14 mouse cellular contexts compared by ENCODE assay signal in genomic region chr10:78143727-78144505, GRCm38 (mm10). TPM values are rescaled to one million over a fixed set of nuclear protein-coding genes. Genes with fewer than 3 reads are reported as not detected.
DNase-seq lines count a peak whose midpoint lies in the region; ATAC-seq and TF ChIP-seq lines count a peak whose summit lies in the region.
"Had no signal": no experiment of that assay in that cellular context is flagged by ENCODE, and none has a peak within 500 bp of the region (broad histone marks: within the 10 kb centered on the region; RNA-seq: fewer than 3 reads in every experiment).

No protein-coding gene starts in this region.

- no peak for TF ChIP-seq CTCF in gastrocnemius, adult 2 months (IDR thresholded peaks at IDR 0.05)
- TF ChIP-seq CTCF in bone marrow macrophage, adult 2 months (IDR thresholded peaks at IDR 0.05; ENCODE audit: low read depth, low read length): no peak

- no peak for TF ChIP-seq POLR2A in bone marrow macrophage, adult 2 months (IDR thresholded peaks at IDR 0.05; ENCODE audit: borderline replicate concordance, low read depth, low read length)

- H3K4me2 ChIP-seq in hindbrain, embryonic 16.5 days (ENCODE audit: low read length): no peak overlapping the region
- H3K4me2 ChIP-seq: limb, embryonic 15.5 days had no signal

- WGBS in hindbrain, embryonic 16.5 days: 48% methylated on average over 8 of the region's 8 CpGs

- peak overlapping the region; percentile 46 for H3K27ac ChIP-seq in gastrocnemius, adult 2 months
- peak overlapping the region; percentile 25; the same call in 1 of the 2 replicates for H3K27ac ChIP-seq in bone marrow macrophage, adult 2 months (ENCODE audit: insufficient read depth, low read depth, low read length)
- H3K27ac ChIP-seq in hindbrain, embryonic 16.5 days (ENCODE audit: low read depth, low read length): no peak overlapping the region
- H3K27ac ChIP-seq: limb, embryonic 15.5 days had no signal

- intact Hi-C loops in gastrocnemius, adult 2 months (cut with DNase I): no loop called here
- intact Hi-C loops in left cerebral cortex, postnatal 4 days (cut with DNase I): no loop called here
- intact Hi-C loops in left cerebral cortex, postnatal 36 days (cut with DNase I): no loop called here

- H3K9me3 ChIP-seq in hindbrain, embryonic 16.5 days (ENCODE audit: control insufficient read depth, low read length): no peaks in the 10 kb centered on the region
- H3K9me3 ChIP-seq: G1E; limb, embryonic 15.5 days had no signal

- H3K27me3 ChIP-seq in hindbrain, embryonic 16.5 days (replicated peaks; ENCODE audit: control insufficient read depth, insufficient read depth, low read length): no peaks in the 10 kb centered on the region
- H3K27me3 ChIP-seq: limb, embryonic 15.5 days had no signal

- peaks cover 41% of the 10 kb centered on the region for H3K4me1 ChIP-seq in bone marrow macrophage, adult 2 months (ENCODE audit: control insufficient read depth, insufficient read depth, low read length)
- H3K4me1 ChIP-seq in hindbrain, embryonic 16.5 days (ENCODE audit: control insufficient read depth, insufficient read depth, low read depth, low read length): no peaks in the 10 kb centered on the region

- H3K9ac ChIP-seq in hindbrain, embryonic 16.5 days (ENCODE audit: low read depth, low read length): no peak overlapping the region
- H3K9ac ChIP-seq: limb, embryonic 15.5 days had no signal

- H3K4me3 ChIP-seq in gastrocnemius, adult 2 months: no peak overlapping the region
- H3K4me3 ChIP-seq in bone marrow macrophage, adult 2 months (ENCODE audit: insufficient read depth, low read length): no peak overlapping the region
- no peak overlapping the region for H3K4me3 ChIP-seq in hindbrain, embryonic 16.5 days (ENCODE audit: low read length)
- H3K4me3 ChIP-seq: limb, embryonic 15.5 days had no signal

- no peaks in the 10 kb centered on the region for H3K36me3 ChIP-seq in hindbrain, embryonic 16.5 days (ENCODE audit: control insufficient read depth, insufficient read depth, low read length)
- H3K36me3 ChIP-seq: G1E; limb, embryonic 15.5 days had no signal

- no peak for ATAC-seq in hindbrain, embryonic 16.5 days

- no peak for DNase-seq in gastrocnemius, adult 2 months
- no peak for DNase-seq in gastrocnemius, postnatal 25 days
- peak; percentile 62 to 76 for DNase-seq in left cerebral cortex, adult 18-20 months (ENCODE audit: low spot score in 2 of 2)
- no peak for DNase-seq in left cerebral cortex, postnatal 4 days
- DNase-seq in left cerebral cortex, postnatal 36 days (ENCODE audit: low spot score in 2 of 2): peak; percentile 55 to 60
- DNase-seq in adrenal gland, postnatal 14 days: no peak
- DNase-seq: embryo, embryonic 11 days; gastrocnemius, postnatal 10 days; heart, postnatal 36 days; retina, postnatal 1 day had no signal

RNA-seq across cellular contexts. Expression of gene D10Jhu81e, which starts 25.7 kb away (rescaled TPM):
- 100 to 1,000 TPM; 231 to 289 TPM for total RNA-seq in gastrocnemius, adult 2 months (2021)
- 100 to 1,000 TPM; 225 to 235 TPM for total RNA-seq in gastrocnemius, postnatal 25 days (2021)
- total RNA-seq in left cerebral cortex, adult 18-20 months (2021): 100 to 1,000 TPM; 112 to 114 TPM
- total RNA-seq in left cerebral cortex, postnatal 4 days (2021): 10 to 100 TPM; 52.6 to 59.3 TPM
- 31.2 and 33.4 TPM in 2 replicates for polyA plus RNA-seq in bone marrow macrophage, adult 2 months (2012; ENCODE audit: insufficient read depth, insufficient read length, missing spikeins)
- 100 to 1,000 TPM; 108 to 123 TPM for total RNA-seq in left cerebral cortex, postnatal 36 days (2021)
- polyA plus RNA-seq in hindbrain, embryonic 16.5 days (2015; fragmentation: Nextera tagmentation; extraction: Ambion mirVana): 31.8 and 35.4 TPM in 2 replicates
- total RNA-seq in adrenal gland, postnatal 14 days (2021): 249 and 251 TPM in 2 replicates

RNA-seq across cellular contexts. Expression of gene Pwp2, which starts 41.0 kb away (rescaled TPM):
- 10 to 100 TPM; 10.7 to 11.0 TPM for total RNA-seq in gastrocnemius, adult 2 months (2021)
- 1 to 10 TPM; 7.6 to 8.3 TPM for total RNA-seq in gastrocnemius, postnatal 25 days (2021)
- total RNA-seq in left cerebral cortex, adult 18-20 months (2021): 10 to 100 TPM; 19.2 to 19.6 TPM
- 10 to 100 TPM; 22.6 to 23.7 TPM for total RNA-seq in left cerebral cortex, postnatal 4 days (2021)
- 3.7 and 4.5 TPM in 2 replicates for polyA plus RNA-seq in bone marrow macrophage, adult 2 months (2012; ENCODE audit: insufficient read depth, insufficient read length, missing spikeins)
- total RNA-seq in left cerebral cortex, postnatal 36 days (2021): 10 to 100 TPM; 18.9 TPM
- polyA plus RNA-seq in hindbrain, embryonic 16.5 days (2015; fragmentation: Nextera tagmentation; extraction: Ambion mirVana): 15.9 and 17.0 TPM in 2 replicates
- 16.5 and 17.9 TPM in 2 replicates for total RNA-seq in adrenal gland, postnatal 14 days (2021)

Comparison
In these comparisons a context has a peak if more than half of its experiments do, and no peak if none do; other contexts are left out.
1. DNase-seq: peak in left cerebral cortex, adult 18-20 months (2 of 2) and left cerebral cortex, postnatal 36 days (2 of 2); none in gastrocnemius, adult 2 months (single experiment), gastrocnemius, postnatal 25 days (single experiment), left cerebral cortex, postnatal 4 days (single experiment) and adrenal gland, postnatal 14 days (single experiment).